Mouse (Mus musculus): ENCODE measurements around the gene Naa15. TPM values are rescaled to one million over a fixed set of nuclear protein-coding genes. Genes with fewer than 3 reads are reported as not detected.

Naa15 gene
- total and polyA plus RNA-seq, 2 experiments from 2014 or later, result 21.2 to 23.6 TPM

- ATAC-seq (ENCODE audit: insufficient read depth, low read depth) (no peak; the same call in 1 of the 2 replicates), DNase-seq (ENCODE audit: low spot score) (no peak)
- H3K4me1 ChIP-seq (ENCODE audit: control insufficient read depth, insufficient read depth), result peaks cover 4% of the 10 kb centered on the region; the same call in 1 of the 2 replicates
- no peak overlapping the region for H3K4me2 ChIP-seq (ENCODE audit: low read depth, low read length)
- no peak overlapping the region for H3K27ac ChIP-seq (ENCODE audit: low read depth)
- H3K9ac ChIP-seq (replicated peaks; ENCODE audit: low read depth, low read length), result no peak overlapping the region
- no peak for TF ChIP-seq EP300 (IDR thresholded peaks at IDR 0.05; ENCODE audit: low read depth)
- TF ChIP-seq CTCF (IDR thresholded peaks at IDR 0.05; ENCODE audit: low read depth), result no peak
- no peaks in the 10 kb centered on the region for H3K27me3 ChIP-seq (ENCODE audit: control insufficient read depth, insufficient read depth, low read length)
- no peak overlapping the region for H3K4me3 ChIP-seq (ENCODE audit: low read depth, low read length)
- 63% methylated on average over 5 of the region's 5 CpGs for whole genome bisulfite sequencing
- H3K36me3 ChIP-seq (replicated peaks; ENCODE audit: control insufficient read depth, insufficient read depth, low read length), result no peaks in the 10 kb centered on the region
- no peaks in the 10 kb centered on the region for H3K9me3 ChIP-seq (replicated peaks; ENCODE audit: control insufficient read depth, low read length)
These were observed 34.9 kb upstream of the Naa15 start for GRCm38 (mm10) chr3:51379786-51380659.

GRCm38 (mm10) chr3:51380660-51381014, 34.3 kb upstream of the Naa15 start:
- H3K9me3 ChIP-seq (replicated peaks; ENCODE audit: control insufficient read depth, low read length), result no peaks in the 10 kb centered on the region
- TF ChIP-seq EP300 (IDR thresholded peaks at IDR 0.05; ENCODE audit: low read depth), result no peak
- no peak for TF ChIP-seq CTCF (IDR thresholded peaks at IDR 0.05; ENCODE audit: low read depth)
- H3K4me2 ChIP-seq (ENCODE audit: low read depth, low read length), result no peak overlapping the region
- no peaks in the 10 kb centered on the region for H3K36me3 ChIP-seq (replicated peaks; ENCODE audit: control insufficient read depth, insufficient read depth, low read length)
- no peak overlapping the region for H3K4me3 ChIP-seq (ENCODE audit: low read depth, low read length)
- H3K9ac ChIP-seq (replicated peaks; ENCODE audit: low read depth, low read length), result no peak overlapping the region
- 79% methylated on average over 2 of the region's 5 CpGs for WGBS
- peaks cover 4% of the 10 kb centered on the region; the same call in 1 of the 2 replicates for H3K4me1 ChIP-seq (ENCODE audit: control insufficient read depth, insufficient read depth)
- H3K27me3 ChIP-seq (ENCODE audit: control insufficient read depth, insufficient read depth, low read length), result no peaks in the 10 kb centered on the region
- DNase-seq (ENCODE audit: low spot score) (no peak), ATAC-seq (ENCODE audit: insufficient read depth, low read depth) (no peak)
- H3K27ac ChIP-seq (ENCODE audit: low read depth), result no peak overlapping the region

GRCm38 (mm10) chr3:51383409-51383808, 31.5 kb upstream of the Naa15 start:
- TF ChIP-seq EP300 (IDR thresholded peaks at IDR 0.05; ENCODE audit: low read depth) (no peak), CTCF (IDR thresholded peaks at IDR 0.05; ENCODE audit: low read depth) (no peak)
- Histone ChIP-seq H3K4me2 (ENCODE audit: low read depth, low read length) (no peak overlapping the region), H3K36me3 (replicated peaks; ENCODE audit: control insufficient read depth, insufficient read depth, low read length) (no peaks in the 10 kb centered on the region), H3K27me3 (ENCODE audit: control insufficient read depth, insufficient read depth, low read length) (no peaks in the 10 kb centered on the region), H3K9me3 (replicated peaks; ENCODE audit: control insufficient read depth, low read length) (no peaks in the 10 kb centered on the region), H3K27ac (ENCODE audit: low read depth) (no peak overlapping the region), H3K4me1 (ENCODE audit: control insufficient read depth, insufficient read depth) (peaks cover 2% of the 10 kb centered on the region; the same call in 1 of the 2 replicates), H3K4me3 (ENCODE audit: low read depth, low read length) (no peak overlapping the region), H3K9ac (replicated peaks; ENCODE audit: low read depth, low read length) (no peak overlapping the region)
- no peak for ATAC-seq (ENCODE audit: insufficient read depth, low read depth)
- 80% methylated on average over 12 of the region's 12 CpGs for WGBS
- no peak for DNase-seq (ENCODE audit: low spot score)

GRCm38 (mm10) chr3:51386441-51387133, 28.4 kb upstream of the Naa15 start:
- 54% methylated on average over 12 of the region's 12 CpGs for WGBS
- H3K9me3 ChIP-seq (replicated peaks; ENCODE audit: control insufficient read depth, low read length), result no peaks in the 10 kb centered on the region
- ATAC-seq (ENCODE audit: insufficient read depth, low read depth) (no peak), DNase-seq (ENCODE audit: low spot score) (no peak)
- H3K27me3 ChIP-seq (ENCODE audit: control insufficient read depth, insufficient read depth, low read length), result no peaks in the 10 kb centered on the region
- H3K9ac ChIP-seq (replicated peaks; ENCODE audit: low read depth, low read length), result no peak overlapping the region
- H3K4me2 ChIP-seq (ENCODE audit: low read depth, low read length), result no peak overlapping the region
- peaks cover 6% of the 10 kb centered on the region; the same call in 1 of the 2 replicates for H3K4me1 ChIP-seq (ENCODE audit: control insufficient read depth, insufficient read depth)
- H3K27ac ChIP-seq (ENCODE audit: low read depth), result no peak overlapping the region
- TF ChIP-seq EP300 (IDR thresholded peaks at IDR 0.05; ENCODE audit: low read depth) (no peak), CTCF (IDR thresholded peaks at IDR 0.05; ENCODE audit: low read depth) (no peak)
- H3K36me3 ChIP-seq (replicated peaks; ENCODE audit: control insufficient read depth, insufficient read depth, low read length), result no peaks in the 10 kb centered on the region
- no peak overlapping the region for H3K4me3 ChIP-seq (ENCODE audit: low read depth, low read length)

GRCm38 (mm10) chr3:51387134-51387451, 27.9 kb upstream of the Naa15 start:
- DNase-seq (ENCODE audit: low spot score) (no peak), ATAC-seq (ENCODE audit: insufficient read depth, low read depth) (no peak)
- no peak overlapping the region for H3K27ac ChIP-seq (ENCODE audit: low read depth)
- no peaks in the 10 kb centered on the region for H3K36me3 ChIP-seq (replicated peaks; ENCODE audit: control insufficient read depth, insufficient read depth, low read length)
- peaks cover 6% of the 10 kb centered on the region; the same call in 1 of the 2 replicates for H3K4me1 ChIP-seq (ENCODE audit: control insufficient read depth, insufficient read depth)
- H3K4me3 ChIP-seq (ENCODE audit: low read depth, low read length), result no peak overlapping the region
- WGBS, result 79% methylated on average over 3 of the region's 3 CpGs
- no peaks in the 10 kb centered on the region for H3K27me3 ChIP-seq (ENCODE audit: control insufficient read depth, insufficient read depth, low read length)
- no peak overlapping the region for H3K9ac ChIP-seq (replicated peaks; ENCODE audit: low read depth, low read length)
- TF ChIP-seq EP300 (IDR thresholded peaks at IDR 0.05; ENCODE audit: low read depth) (no peak), CTCF (IDR thresholded peaks at IDR 0.05; ENCODE audit: low read depth) (no peak)
- no peaks in the 10 kb centered on the region for H3K9me3 ChIP-seq (replicated peaks; ENCODE audit: control insufficient read depth, low read length)
- no peak overlapping the region for H3K4me2 ChIP-seq (ENCODE audit: low read depth, low read length)

Data from heart, postnatal 0 days (tissue).